Mouse (Mus musculus): ENCODE measurements around the gene Med19. TPM values are rescaled to one million over a fixed set of nuclear protein-coding genes. Genes with fewer than 3 reads are reported as not detected.
"Not testable (repeated sequence)": the region's sequence is repeated elsewhere in the genome, so short reads cannot be mapped to it uniquely, and the experiment has no call there.

The Med19 gene
- polyA plus RNA-seq, 1 experiment from 2014 or later: 53.8 TPM

DNA sequence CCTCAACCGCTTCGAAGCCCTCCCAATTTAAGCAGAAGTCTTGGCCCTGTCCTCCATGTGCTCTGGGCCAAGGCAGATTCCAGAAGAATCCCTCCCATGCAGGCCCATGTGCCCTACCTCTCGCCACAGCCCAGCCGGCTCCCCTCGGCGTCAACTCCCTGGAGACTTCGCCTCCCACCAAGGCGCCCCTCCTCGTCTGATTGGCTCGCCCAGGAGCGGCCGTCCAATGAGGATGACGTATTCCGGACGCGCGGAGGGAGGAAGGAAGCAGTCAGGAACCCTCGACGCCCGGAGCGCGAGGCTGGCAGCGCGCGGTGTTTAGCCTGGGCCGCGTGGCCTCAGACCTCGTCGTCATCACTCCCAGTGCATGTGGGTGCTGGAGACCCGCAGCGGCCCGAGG lies 19.4 kb upstream of the Med19 start, which contains the start of gene Btbd18:
Gene Btbd18 (plus strand): TSS at position 274 of the 400 bp plus-strand sequence.
- no peaks in the 10 kb centered on the region for H3K36me3 ChIP-seq (ENCODE audit: control insufficient read depth, insufficient read depth)
- no peak for ATAC-seq
- H3K27me3 ChIP-seq (replicated peaks; ENCODE audit: control insufficient read depth, insufficient read depth, low read length): no peaks in the 10 kb centered on the region
- no peak within 1 kb of the TSS for H3K9ac ChIP-seq (replicated peaks; ENCODE audit: low read depth, low read length)
- H3K4me1 ChIP-seq (replicated peaks; ENCODE audit: control insufficient read depth, insufficient read depth, low read length): no peaks in the 10 kb centered on the region
- no peak within 1 kb of the TSS for H3K27ac ChIP-seq (ENCODE audit: low read length)
- no peak within 1 kb of the TSS for H3K4me3 ChIP-seq (replicated peaks; ENCODE audit: low read length)
- H3K9me3 ChIP-seq (ENCODE audit: control insufficient read depth, low read length): no peaks in the 10 kb centered on the region
- WGBS: 93% methylated on average over 32 of the region's 32 CpGs
- H3K4me2 ChIP-seq (ENCODE audit: low read length): no peak within 1 kb of the TSS

DNA sequence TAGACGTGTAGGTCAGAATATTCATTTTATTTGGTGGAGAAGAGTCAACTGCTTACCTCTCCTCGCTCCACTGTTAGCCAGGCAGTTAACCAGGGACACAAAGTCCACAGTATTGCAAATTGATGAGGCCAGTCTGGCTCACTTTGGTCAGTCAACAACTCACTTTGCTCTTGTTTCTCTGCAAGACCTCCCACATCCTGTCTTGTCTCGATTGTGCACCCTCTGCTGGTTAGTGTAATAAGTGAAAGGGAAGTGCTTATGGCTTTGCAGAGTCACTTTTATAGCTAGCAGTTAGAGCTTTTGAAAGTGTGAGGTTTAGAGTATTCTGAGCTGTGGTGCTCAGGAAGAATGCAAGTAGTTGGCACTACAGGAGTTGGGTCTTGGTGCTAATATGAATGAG lies 17.9 kb upstream of the Med19 start:
- WGBS: 72% methylated on average over 3 of the region's 3 CpGs
- ATAC-seq: no peak
- Histone ChIP-seq H3K27me3 (replicated peaks; ENCODE audit: control insufficient read depth, insufficient read depth, low read length) (no peaks in the 10 kb centered on the region), H3K9me3 (ENCODE audit: control insufficient read depth, low read length) (no peaks in the 10 kb centered on the region), H3K4me1 (replicated peaks; ENCODE audit: control insufficient read depth, insufficient read depth, low read length) (no peaks in the 10 kb centered on the region), H3K36me3 (ENCODE audit: control insufficient read depth, insufficient read depth) (no peaks in the 10 kb centered on the region), H3K4me3 (replicated peaks; ENCODE audit: low read length) (no peak overlapping the region), H3K27ac (ENCODE audit: low read length) (no peak overlapping the region), H3K4me2 (ENCODE audit: low read length) (no peak overlapping the region), H3K9ac (replicated peaks; ENCODE audit: low read depth, low read length) (no peak overlapping the region)

DNA sequence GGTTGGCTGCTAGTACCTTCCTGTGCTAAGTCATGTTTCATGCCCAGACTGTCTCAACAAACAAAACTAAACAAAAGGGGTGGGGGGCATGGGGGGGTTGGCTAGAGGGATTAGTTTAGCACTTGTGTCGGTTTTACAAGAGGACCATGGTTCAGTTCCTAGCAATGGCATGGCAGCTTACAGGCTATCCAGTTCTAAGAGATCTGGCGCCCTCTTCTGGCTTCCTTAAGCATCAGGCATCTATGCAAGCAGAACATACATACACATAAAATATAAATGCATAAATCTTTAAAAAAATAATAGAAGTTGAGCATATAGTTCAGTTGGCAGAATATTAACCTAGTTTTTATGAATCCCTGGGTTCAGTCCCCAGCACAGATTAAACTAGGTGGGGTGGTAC lies 15.3 kb upstream of the Med19 start:
- H3K36me3 ChIP-seq (ENCODE audit: control insufficient read depth, insufficient read depth): no peaks in the 10 kb centered on the region
- no peak overlapping the region for H3K4me3 ChIP-seq (replicated peaks; ENCODE audit: low read length)
- H3K4me1 ChIP-seq (replicated peaks; ENCODE audit: control insufficient read depth, insufficient read depth, low read length): no peaks in the 10 kb centered on the region
- H3K4me2 ChIP-seq (ENCODE audit: low read length): no peak overlapping the region
- H3K27me3 ChIP-seq (replicated peaks; ENCODE audit: control insufficient read depth, insufficient read depth, low read length): no peaks in the 10 kb centered on the region
- 14% methylated on average over 2 of the region's 2 CpGs for WGBS
- ATAC-seq: no peak
- no peak overlapping the region for H3K9ac ChIP-seq (replicated peaks; ENCODE audit: low read depth, low read length)
- no peak overlapping the region for H3K27ac ChIP-seq (ENCODE audit: low read length)
- H3K9me3 ChIP-seq (ENCODE audit: control insufficient read depth, low read length): no peaks in the 10 kb centered on the region

DNA sequence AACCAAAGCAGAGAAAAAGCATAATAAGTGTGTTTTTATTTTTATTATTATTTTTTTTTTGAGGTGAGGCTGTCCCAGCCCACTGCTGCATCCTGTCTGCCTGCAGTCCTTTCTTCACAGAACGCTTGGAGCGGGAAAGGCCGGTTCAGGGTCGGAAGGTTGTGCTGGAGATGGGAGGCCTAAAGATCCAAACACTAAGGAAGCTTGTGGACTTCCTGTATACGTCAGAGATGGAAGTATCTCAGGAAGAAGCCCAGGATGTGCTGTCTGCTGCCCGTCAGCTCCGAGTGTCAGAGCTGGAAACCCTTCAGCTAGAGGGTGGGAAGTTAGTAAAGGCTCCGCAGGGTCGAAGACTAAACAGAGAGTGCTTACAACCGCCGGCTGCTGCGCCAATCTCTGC lies 12.1 kb upstream of the Med19 start:
- no peak overlapping the region for H3K4me2 ChIP-seq (ENCODE audit: low read length)
- no peak for ATAC-seq
- 65% methylated on average over 12 of the region's 12 CpGs for WGBS
- no peaks in the 10 kb centered on the region for H3K9me3 ChIP-seq (ENCODE audit: control insufficient read depth, low read length)
- H3K4me1 ChIP-seq (replicated peaks; ENCODE audit: control insufficient read depth, insufficient read depth, low read length): peaks cover 12% of the 10 kb centered on the region
- no peak overlapping the region for H3K9ac ChIP-seq (replicated peaks; ENCODE audit: low read depth, low read length)
- H3K36me3 ChIP-seq (ENCODE audit: control insufficient read depth, insufficient read depth): no peaks in the 10 kb centered on the region
- no peak overlapping the region for H3K27ac ChIP-seq (ENCODE audit: low read length)
- H3K27me3 ChIP-seq (replicated peaks; ENCODE audit: control insufficient read depth, insufficient read depth, low read length): no peaks in the 10 kb centered on the region
- no peak overlapping the region for H3K4me3 ChIP-seq (replicated peaks; ENCODE audit: low read length)

DNA sequence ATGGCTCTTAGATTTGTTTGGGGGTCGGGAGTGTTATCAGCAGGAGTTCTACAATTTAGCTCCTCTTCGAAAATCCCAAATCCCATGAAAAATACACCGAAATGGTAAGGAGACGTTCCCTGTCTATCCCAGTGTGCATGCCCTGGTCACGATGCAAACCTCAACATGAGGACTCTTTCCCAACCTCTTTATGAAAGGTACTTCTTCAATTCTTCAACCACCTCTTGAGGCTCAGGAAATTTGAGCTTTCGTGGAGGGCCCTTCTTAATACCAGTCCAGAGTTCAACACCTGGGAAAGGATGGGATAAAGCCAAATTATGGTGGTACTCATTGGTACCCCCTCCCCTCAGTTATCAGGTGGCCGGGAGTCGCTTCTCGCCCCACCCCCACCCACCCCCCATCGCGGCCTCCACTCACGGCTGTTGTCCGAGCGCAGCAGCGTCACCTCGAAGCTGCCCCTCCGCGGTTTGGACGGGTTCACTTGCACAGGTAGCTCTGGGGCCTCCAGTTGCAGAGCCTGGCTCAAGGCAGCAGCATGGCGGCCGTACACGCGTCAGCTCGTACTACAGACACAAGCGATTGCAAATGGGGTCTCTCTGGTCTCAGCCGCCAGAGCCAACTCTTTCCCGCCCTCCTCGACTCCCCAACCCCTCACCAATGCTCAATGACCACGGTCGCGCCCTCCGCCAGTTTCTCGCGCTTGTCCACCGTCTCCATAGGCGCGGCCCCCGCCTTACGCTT lies 8.2 kb upstream of the Med19 start:
- 1% methylated on average over 39 of the region's 39 CpGs for WGBS

DNA sequence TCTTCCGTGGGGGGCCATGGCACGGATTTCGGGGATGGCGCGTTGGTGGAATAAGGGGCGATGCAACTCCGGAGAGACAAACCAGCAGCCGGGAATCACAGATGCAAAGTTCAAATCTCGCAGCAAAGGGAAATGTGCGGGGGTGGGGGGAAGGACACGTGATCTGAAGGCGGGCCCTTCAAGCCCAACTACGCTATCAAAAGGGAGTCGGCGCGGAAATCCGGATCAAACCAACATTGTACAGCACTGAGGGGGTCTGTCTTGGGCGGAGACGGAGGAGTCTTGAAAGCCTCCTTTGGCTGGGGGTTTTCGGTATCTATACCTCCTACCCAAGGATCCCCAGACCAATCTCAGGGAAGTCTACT lies 7.7 kb upstream of the Med19 start, which contains the start of gene Selenoh:
Gene Selenoh (minus strand): TSS at position 202 of the 365 bp plus-strand sequence.
- Histone ChIP-seq H3K9me3 (ENCODE audit: control insufficient read depth, low read length) (no peaks in the 10 kb centered on the region), H3K4me2 (ENCODE audit: low read length) (peak within 1 kb of the TSS; percentile 77), H3K27ac (ENCODE audit: low read length) (peak within 1 kb of the TSS; percentile 95), H3K4me1 (replicated peaks; ENCODE audit: control insufficient read depth, insufficient read depth, low read length) (peaks cover 14% of the 10 kb centered on the region), H3K36me3 (ENCODE audit: control insufficient read depth, insufficient read depth) (peaks cover 17% of the 10 kb centered on the region), H3K27me3 (replicated peaks; ENCODE audit: control insufficient read depth, insufficient read depth, low read length) (no peaks in the 10 kb centered on the region), H3K4me3 (replicated peaks; ENCODE audit: low read length) (peak within 1 kb of the TSS; percentile 100), H3K9ac (replicated peaks; ENCODE audit: low read depth, low read length) (peak within 1 kb of the TSS; percentile 94)
- ATAC-seq: peak; percentile 99
- WGBS: 1% methylated on average over 20 of the region's 20 CpGs

More for the DNA sequence above, 8.2 kb upstream of the Med19 start:
- Histone ChIP-seq H3K4me3 (replicated peaks; ENCODE audit: low read length) (peak overlapping the region; percentile 100), H3K9me3 (ENCODE audit: control insufficient read depth, low read length) (no peaks in the 10 kb centered on the region), H3K36me3 (ENCODE audit: control insufficient read depth, insufficient read depth) (peaks cover 14% of the 10 kb centered on the region), H3K4me2 (ENCODE audit: low read length) (peak overlapping the region; percentile 77), H3K9ac (replicated peaks; ENCODE audit: low read depth, low read length) (peak overlapping the region; percentile 94), H3K27me3 (replicated peaks; ENCODE audit: control insufficient read depth, insufficient read depth, low read length) (no peaks in the 10 kb centered on the region), H3K27ac (ENCODE audit: low read length) (peak overlapping the region; percentile 95), H3K4me1 (replicated peaks; ENCODE audit: control insufficient read depth, insufficient read depth, low read length) (peaks cover 14% of the 10 kb centered on the region)
- ATAC-seq: peak; percentile 74

DNA sequence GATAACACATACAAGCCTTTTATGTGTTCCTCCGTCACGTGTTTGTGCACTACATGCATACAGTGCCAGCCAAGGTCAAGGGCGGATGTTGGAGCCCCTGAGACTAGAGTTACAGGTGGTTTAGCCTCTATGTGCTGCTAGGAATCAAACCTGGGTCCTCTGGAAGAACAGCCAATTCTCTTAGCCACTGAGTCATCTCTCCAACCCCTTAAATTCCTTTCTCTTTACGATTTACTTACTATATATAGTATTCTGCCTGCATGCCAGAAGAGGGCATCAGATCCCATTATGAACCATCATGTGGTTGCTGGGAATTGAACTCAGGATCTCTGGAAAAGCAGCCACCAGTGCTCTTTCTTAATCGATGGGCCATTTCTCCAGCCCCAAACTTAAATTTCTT lies 6.7 kb upstream of the Med19 start:
- H3K4me2 ChIP-seq (ENCODE audit: low read length): peak overlapping the region; percentile 77

DNA sequence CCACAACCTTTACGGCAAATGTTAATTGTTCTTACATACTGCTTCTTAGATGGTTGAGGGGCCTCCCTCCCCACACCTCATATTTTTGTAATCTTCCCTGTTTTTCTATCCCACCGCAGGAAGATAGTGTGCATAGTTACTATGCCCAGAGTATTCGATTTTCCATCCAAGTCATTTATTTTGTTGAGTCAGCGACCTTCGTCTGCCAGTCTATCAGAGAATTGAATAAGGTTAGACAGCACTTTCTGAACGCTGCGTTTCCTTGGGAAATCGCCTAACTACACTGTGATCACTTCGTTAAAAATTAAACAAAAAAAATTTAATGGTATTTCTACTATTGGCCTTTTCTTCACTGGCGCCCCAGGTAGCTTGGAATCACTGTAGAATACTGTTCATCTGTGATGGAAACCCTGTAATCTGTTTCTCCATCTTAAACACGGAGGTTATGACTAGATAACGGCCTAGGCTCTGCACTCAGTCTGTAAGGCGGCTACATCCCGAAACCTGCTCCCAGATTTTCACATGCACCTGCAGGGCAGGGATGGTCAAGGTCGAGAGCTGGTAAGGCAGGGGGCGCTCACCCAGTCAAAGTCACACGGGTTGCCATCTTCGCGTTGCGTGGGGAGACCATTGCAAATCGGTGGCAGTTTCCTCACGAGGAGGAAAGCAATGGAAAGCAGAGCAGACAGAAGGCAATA lies 783 bp upstream of the Med19 start:
- Histone ChIP-seq H3K36me3 (ENCODE audit: control insufficient read depth, insufficient read depth) (peaks cover 18% of the 10 kb centered on the region), H3K9me3 (ENCODE audit: control insufficient read depth, low read length) (no peaks in the 10 kb centered on the region), H3K27ac (ENCODE audit: low read length) (peak overlapping the region; percentile 64), H3K4me2 (ENCODE audit: low read length) (peak overlapping the region; percentile 62), H3K9ac (replicated peaks; ENCODE audit: low read depth, low read length) (peak overlapping the region; percentile 58), H3K4me3 (replicated peaks; ENCODE audit: low read length) (peak overlapping the region; percentile 60), H3K4me1 (replicated peaks; ENCODE audit: control insufficient read depth, insufficient read depth, low read length) (peaks cover 19% of the 10 kb centered on the region), H3K27me3 (replicated peaks; ENCODE audit: control insufficient read depth, insufficient read depth, low read length) (no peaks in the 10 kb centered on the region)
- peak; percentile 30 for ATAC-seq
- WGBS: 9% methylated on average over 22 of the region's 22 CpGs

More for the DNA sequence above, 6.7 kb upstream of the Med19 start:
- H3K36me3 ChIP-seq (ENCODE audit: control insufficient read depth, insufficient read depth): peaks cover 17% of the 10 kb centered on the region
- H3K9ac ChIP-seq (replicated peaks; ENCODE audit: low read depth, low read length); H3K27ac ChIP-seq (ENCODE audit: low read length); H3K9me3 ChIP-seq (ENCODE audit: control insufficient read depth, low read length); H3K27me3 ChIP-seq (replicated peaks; ENCODE audit: control insufficient read depth, insufficient read depth, low read length); ATAC-seq; H3K4me3 ChIP-seq (replicated peaks; ENCODE audit: low read length): not testable (repeated sequence)
- WGBS: 53% methylated on average over 4 of the region's 5 CpGs
- peaks cover 18% of the 10 kb centered on the region for H3K4me1 ChIP-seq (replicated peaks; ENCODE audit: control insufficient read depth, insufficient read depth, low read length)

DNA sequence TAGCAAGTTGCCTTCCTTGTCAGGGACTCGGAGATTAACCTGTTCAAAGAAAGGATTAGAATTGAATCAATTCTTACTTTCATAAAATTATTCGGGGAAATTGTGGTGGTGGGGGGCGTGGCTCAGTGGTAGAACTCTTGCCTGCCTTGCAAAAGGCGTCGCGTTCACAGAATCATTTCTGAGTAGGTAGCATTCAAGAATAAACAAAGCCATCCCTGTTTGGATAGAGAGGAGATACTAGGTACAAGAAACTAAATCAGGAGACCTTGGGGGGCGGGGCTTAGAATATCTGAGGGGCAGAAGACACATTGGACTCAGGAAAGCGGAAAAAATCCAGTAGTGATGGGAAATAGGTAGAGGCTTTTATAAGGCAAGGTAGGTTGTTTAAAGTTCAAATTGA lies 814 bp downstream of the Med19 start, which contains the start of gene Tmx2:
Gene Tmx2 (minus strand): TSS at position 125 of the 400 bp plus-strand sequence.
- peaks cover 19% of the 10 kb centered on the region for H3K4me1 ChIP-seq (replicated peaks; ENCODE audit: control insufficient read depth, insufficient read depth, low read length)
- H3K9me3 ChIP-seq (ENCODE audit: control insufficient read depth, low read length): no peaks in the 10 kb centered on the region
- H3K4me3 ChIP-seq (replicated peaks; ENCODE audit: low read length): peak within 1 kb of the TSS; percentile 95
- peaks cover 8% of the 10 kb centered on the region for H3K36me3 ChIP-seq (ENCODE audit: control insufficient read depth, insufficient read depth)
- ATAC-seq: no peak
- peak within 1 kb of the TSS; percentile 86 for H3K4me2 ChIP-seq (ENCODE audit: low read length)
- no peaks in the 10 kb centered on the region for H3K27me3 ChIP-seq (replicated peaks; ENCODE audit: control insufficient read depth, insufficient read depth, low read length)
- peak within 1 kb of the TSS; percentile 78 for H3K9ac ChIP-seq (replicated peaks; ENCODE audit: low read depth, low read length)
- WGBS: 19% methylated on average over 8 of the region's 8 CpGs
- H3K27ac ChIP-seq (ENCODE audit: low read length): 0 out of 2 replicates have a peak within 1 kb of the TSS, but pooled peaks have one; percentile 21
